Mouse (Mus musculus) hindbrain, embryonic 14.5 days (tissue): ENCODE data around the gene Cirbp. TPM values are rescaled to one million over a fixed set of nuclear protein-coding genes. Genes with fewer than 3 reads are reported as not detected.

Experiments used
- ATAC-seq: fragments of 200-750 bp; cut with Nextera tagmentation; 2 replicates; pipeline ENCODE4 v1.8.0; 2017; ENCODE audit warnings: moderate number of reproducible peaks, mild to moderate bottlenecking, moderate TSS enrichment, moderate library complexity; ENCODE audit not compliant: low FRiP score
- DNase-seq: peaks from one replicate; pipeline ENCODE4 v3.0.0-alpha.2; 2015; ENCODE audit warnings: low spot score
- H3K27ac ChIP-seq: fragments of 300-500 bp; sonication (generic); 2 replicates; pipeline ENCODE4 v1.5.1; 2014; ENCODE audit warnings: mild to moderate bottlenecking, moderate library complexity
- H3K27me3 ChIP-seq: fragments of 300-500 bp; sonication (generic); 2 replicates; pipeline ENCODE4 v1.6.1; 2014; ENCODE audit warnings: mild to moderate bottlenecking, low read length, mixed read lengths; ENCODE audit not compliant: control insufficient read depth, insufficient read depth
- H3K36me3 ChIP-seq: fragments of 300-500 bp; sonication (generic); replicated peaks from 2 replicates; pipeline ENCODE4 v1.6.1; 2014; ENCODE audit not compliant: control insufficient read depth, insufficient read depth
- H3K4me1 ChIP-seq: fragments of 300-500 bp; sonication (generic); replicated peaks from 2 replicates; pipeline ENCODE4 v1.6.1; 2014; ENCODE audit warnings: antibody characterized with exemption, low read length, mixed read lengths; ENCODE audit not compliant: control insufficient read depth, insufficient read depth
- H3K4me2 ChIP-seq: fragments of 300-500 bp; sonication (generic); replicated peaks from 2 replicates; pipeline ENCODE4 v1.6.1; 2014; ENCODE audit warnings: mild to moderate bottlenecking, moderate library complexity
- H3K4me3 ChIP-seq: fragments of 300-500 bp; sonication (generic); replicated peaks from 2 replicates; pipeline ENCODE4 v1.5.1; 2014; ENCODE audit warnings: mild to moderate bottlenecking, low read length
- H3K9ac ChIP-seq: fragments of 300-500 bp; sonication (generic); 2 replicates; pipeline ENCODE4 v1.6.1; 2014
- H3K9me3 ChIP-seq: fragments of 300-500 bp; sonication (generic); 2 replicates; pipeline ENCODE4 v1.6.1; 2016; ENCODE audit warnings: low read length; ENCODE audit not compliant: control insufficient read depth
- WGBS: fragments of 180-500 bp; shearing (Covaris S2); extraction: QIAGEN DNeasy Blood & Tissue Kit; methylation state at CpG from one replicate; pipeline ENCODE4 v1.1.7; 2014; 5-methylcytosine and 5-hydroxymethylcytosine counted together
- polyA plus RNA-seq: library from polyadenylated mRNA; unstranded; fragments of >200 nt; fragmentation: Nextera tagmentation; extraction: Ambion mirVana; gene quantifications from 2 replicates; pipeline ENCODE4 v1.2.1, GENCODE M21; 2014

The Cirbp gene
- polyA plus RNA-seq, 1 experiment from 2014 or later: 252 TPM

GRCm38 (mm10) chr10:80193976-80194375 is 28.2 kb downstream of the Cirbp start:
- H3K27ac ChIP-seq: no peak overlapping the region
- peaks cover 17% of the 10 kb centered on the region for H3K4me1 ChIP-seq
- WGBS: 55% methylated on average over 6 of the region's 6 CpGs
- no peak for ATAC-seq
- H3K9ac ChIP-seq: no peak overlapping the region
- H3K27me3 ChIP-seq: no peaks in the 10 kb centered on the region
- peaks cover 6% of the 10 kb centered on the region for H3K36me3 ChIP-seq
- H3K9me3 ChIP-seq: no peaks in the 10 kb centered on the region
- no peak overlapping the region for H3K4me3 ChIP-seq
- DNase-seq: no peak
- H3K4me2 ChIP-seq: no peak overlapping the region

- Histone ChIP-seq H3K9me3 (no peaks in the 10 kb centered on the region), H3K4me3 (no peak overlapping the region), H3K9ac (no peak overlapping the region), H3K27me3 (no peaks in the 10 kb centered on the region), H3K27ac (no peak overlapping the region), H3K4me2 (no peak overlapping the region), H3K36me3 (0 out of 2 replicates have a peak, but pooled peaks cover 1% of the 10 kb centered on the region), H3K4me1 (peaks cover 14% of the 10 kb centered on the region)
- 37% methylated on average over 8 of the region's 8 CpGs for WGBS
- ATAC-seq (no peak), DNase-seq (no peak)
Measured at GRCm38 (mm10) chr10:80194441-80194840, 28.7 kb downstream of the Cirbp start.

GRCm38 (mm10) chr10:80196167-80196566 is 30.4 kb downstream of the Cirbp start:
- no peak for ATAC-seq
- Histone ChIP-seq H3K9me3 (no peaks in the 10 kb centered on the region), H3K36me3 (no peaks in the 10 kb centered on the region), H3K4me2 (no peak overlapping the region), H3K4me1 (no peaks in the 10 kb centered on the region), H3K27ac (no peak overlapping the region), H3K9ac (no peak overlapping the region), H3K27me3 (no peaks in the 10 kb centered on the region), H3K4me3 (no peak overlapping the region)
- 86% methylated on average over 1 of the region's 1 CpGs for WGBS
- no peak for DNase-seq

DNA sequence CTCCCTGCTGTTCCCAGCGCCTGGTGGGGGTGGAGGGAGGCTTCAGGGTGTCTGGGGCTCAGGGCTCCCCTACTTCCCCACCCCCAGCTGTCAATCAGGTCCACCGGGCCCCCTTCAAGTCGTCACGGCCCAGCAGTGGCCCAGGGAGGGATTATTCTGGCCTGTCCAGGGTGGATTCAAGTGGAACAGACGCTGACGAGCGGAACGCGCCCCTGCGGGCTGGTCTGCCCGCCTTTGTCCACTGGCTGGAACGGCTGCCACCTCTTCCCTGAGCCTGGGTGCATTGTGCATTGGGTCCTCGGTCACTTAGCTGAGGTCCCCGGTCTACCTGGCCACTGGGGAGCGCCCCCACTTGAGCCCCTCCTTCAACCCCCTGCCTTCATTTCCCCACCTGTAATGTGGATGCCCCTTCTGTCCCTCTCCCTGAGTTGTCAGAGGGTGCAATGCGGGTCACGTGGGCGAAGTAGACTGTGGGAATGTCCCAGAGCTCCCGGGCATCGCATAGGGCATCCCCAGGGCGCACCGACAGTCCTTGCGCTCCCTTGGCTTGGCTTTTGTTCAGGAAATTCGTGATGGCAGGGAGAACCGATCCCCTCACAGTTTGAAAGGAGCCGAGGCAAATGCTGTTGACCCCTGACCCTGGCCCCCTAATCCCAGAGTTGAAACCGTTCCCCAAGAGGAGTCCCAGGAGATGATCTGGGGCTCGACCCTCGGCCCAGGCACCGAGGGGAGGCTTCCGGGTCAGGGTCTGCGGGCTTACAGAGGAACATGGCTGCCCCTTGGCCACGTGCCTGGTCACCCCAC is 31.2 kb downstream of the Cirbp start:
- Histone ChIP-seq H3K4me3 (no peak overlapping the region), H3K4me2 (no peak overlapping the region), H3K27me3 (no peaks in the 10 kb centered on the region), H3K9ac (no peak overlapping the region), H3K4me1 (no peaks in the 10 kb centered on the region), H3K9me3 (no peaks in the 10 kb centered on the region), H3K27ac (no peak overlapping the region), H3K36me3 (no peaks in the 10 kb centered on the region)
- ATAC-seq (no peak), DNase-seq (no peak)
- 53% methylated on average over 33 of the region's 33 CpGs for WGBS

- no peaks in the 10 kb centered on the region for H3K36me3 ChIP-seq
- WGBS: 56% methylated on average over 3 of the region's 3 CpGs
- peaks cover 5% of the 10 kb centered on the region; the same call in 1 of the 2 replicates for H3K4me1 ChIP-seq
- H3K9ac ChIP-seq: no peak overlapping the region
- H3K4me2 ChIP-seq: no peak overlapping the region
- no peak overlapping the region for H3K4me3 ChIP-seq
- DNase-seq: peak; percentile 74
- H3K27me3 ChIP-seq: no peaks in the 10 kb centered on the region
- peak; percentile 64; the same call in 1 of the 2 replicates for ATAC-seq
- H3K9me3 ChIP-seq: no peaks in the 10 kb centered on the region
- no peak overlapping the region for H3K27ac ChIP-seq
Measured at GRCm38 (mm10) chr10:80199440-80200008, 33.7 kb downstream of the Cirbp start.

DNA sequence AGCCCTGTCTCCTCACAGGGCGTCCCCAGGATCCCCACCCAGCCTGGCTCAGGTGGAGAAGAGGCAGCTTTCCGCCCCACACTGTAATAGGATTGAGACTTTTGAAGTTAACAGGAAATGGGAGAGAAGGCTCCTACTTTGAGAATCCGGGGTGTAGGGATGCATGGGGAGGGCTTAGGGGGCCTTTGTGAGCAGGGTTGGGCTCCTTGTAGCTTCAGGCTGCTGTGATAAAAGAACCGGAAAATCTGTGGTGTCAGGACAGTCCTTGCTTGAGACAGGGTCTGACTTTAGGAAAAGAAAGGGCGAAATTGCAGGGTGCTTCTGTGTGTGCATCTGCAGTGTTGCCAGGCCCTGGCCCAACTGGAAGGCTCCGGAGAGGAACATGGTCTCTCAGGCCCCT is 34.7 kb downstream of the Cirbp start:
- H3K4me2 ChIP-seq: no peak overlapping the region
- ATAC-seq (no peak), DNase-seq (no peak)
- H3K9me3 ChIP-seq: no peaks in the 10 kb centered on the region
- WGBS: 73% methylated on average over 6 of the region's 6 CpGs
- no peak overlapping the region for H3K9ac ChIP-seq
- no peaks in the 10 kb centered on the region for H3K36me3 ChIP-seq
- no peaks in the 10 kb centered on the region for H3K27me3 ChIP-seq
- H3K4me3 ChIP-seq: no peak overlapping the region
- peaks cover 5% of the 10 kb centered on the region; the same call in 1 of the 2 replicates for H3K4me1 ChIP-seq
- H3K27ac ChIP-seq: no peak overlapping the region

GRCm38 (mm10) chr10:80204055-80204454 is 38.3 kb downstream of the Cirbp start:
- Histone ChIP-seq H3K27ac (no peak overlapping the region), H3K4me3 (no peak overlapping the region), H3K4me1 (peaks cover 23% of the 10 kb centered on the region), H3K9me3 (no peaks in the 10 kb centered on the region), H3K36me3 (no peaks in the 10 kb centered on the region), H3K9ac (no peak overlapping the region), H3K4me2 (no peak overlapping the region), H3K27me3 (no peaks in the 10 kb centered on the region)
- ATAC-seq (no peak), DNase-seq (no peak)
- WGBS: 8% methylated on average over 7 of the region's 7 CpGs

- peaks cover 27% of the 10 kb centered on the region for H3K4me1 ChIP-seq
- no peak for DNase-seq
- no peak overlapping the region for H3K4me3 ChIP-seq
- no peaks in the 10 kb centered on the region for H3K27me3 ChIP-seq
- H3K4me2 ChIP-seq: no peak overlapping the region
- no peak for ATAC-seq
- H3K36me3 ChIP-seq: no peaks in the 10 kb centered on the region
- 0 out of 2 replicates have a peak overlapping the region, but pooled peaks have one; percentile 62 for H3K27ac ChIP-seq
- no peak overlapping the region for H3K9ac ChIP-seq
- no peaks in the 10 kb centered on the region for H3K9me3 ChIP-seq
- 36% methylated on average over 1 of the region's 1 CpGs for WGBS
Measured at GRCm38 (mm10) chr10:80207201-80207600, 41.4 kb downstream of the Cirbp start.

GRCm38 (mm10) chr10:80207676-80208075 is 41.9 kb downstream of the Cirbp start:
- peaks cover 27% of the 10 kb centered on the region for H3K4me1 ChIP-seq
- ATAC-seq (no peak; the same call in 1 of the 2 replicates), DNase-seq (no peak)
- H3K36me3 ChIP-seq: no peaks in the 10 kb centered on the region
- no peak overlapping the region; the same call in 1 of the 2 replicates for H3K9ac ChIP-seq
- H3K4me2 ChIP-seq: no peak overlapping the region
- no peak overlapping the region for H3K4me3 ChIP-seq
- H3K9me3 ChIP-seq: no peaks in the 10 kb centered on the region
- 0 out of 2 replicates have a peak overlapping the region, but pooled peaks have one; percentile 62 for H3K27ac ChIP-seq
- 23% methylated on average over 10 of the region's 10 CpGs for WGBS
- no peaks in the 10 kb centered on the region for H3K27me3 ChIP-seq
